Mouse (Mus musculus): ENCODE results near the gene Gm43064. TPM values are rescaled to one million over a fixed set of nuclear protein-coding genes. Genes with fewer than 3 reads are reported as not detected.

The Gm43064 gene
- polyA plus RNA-seq (2017; shearing (Covaris generic)), result not detected

DNA sequence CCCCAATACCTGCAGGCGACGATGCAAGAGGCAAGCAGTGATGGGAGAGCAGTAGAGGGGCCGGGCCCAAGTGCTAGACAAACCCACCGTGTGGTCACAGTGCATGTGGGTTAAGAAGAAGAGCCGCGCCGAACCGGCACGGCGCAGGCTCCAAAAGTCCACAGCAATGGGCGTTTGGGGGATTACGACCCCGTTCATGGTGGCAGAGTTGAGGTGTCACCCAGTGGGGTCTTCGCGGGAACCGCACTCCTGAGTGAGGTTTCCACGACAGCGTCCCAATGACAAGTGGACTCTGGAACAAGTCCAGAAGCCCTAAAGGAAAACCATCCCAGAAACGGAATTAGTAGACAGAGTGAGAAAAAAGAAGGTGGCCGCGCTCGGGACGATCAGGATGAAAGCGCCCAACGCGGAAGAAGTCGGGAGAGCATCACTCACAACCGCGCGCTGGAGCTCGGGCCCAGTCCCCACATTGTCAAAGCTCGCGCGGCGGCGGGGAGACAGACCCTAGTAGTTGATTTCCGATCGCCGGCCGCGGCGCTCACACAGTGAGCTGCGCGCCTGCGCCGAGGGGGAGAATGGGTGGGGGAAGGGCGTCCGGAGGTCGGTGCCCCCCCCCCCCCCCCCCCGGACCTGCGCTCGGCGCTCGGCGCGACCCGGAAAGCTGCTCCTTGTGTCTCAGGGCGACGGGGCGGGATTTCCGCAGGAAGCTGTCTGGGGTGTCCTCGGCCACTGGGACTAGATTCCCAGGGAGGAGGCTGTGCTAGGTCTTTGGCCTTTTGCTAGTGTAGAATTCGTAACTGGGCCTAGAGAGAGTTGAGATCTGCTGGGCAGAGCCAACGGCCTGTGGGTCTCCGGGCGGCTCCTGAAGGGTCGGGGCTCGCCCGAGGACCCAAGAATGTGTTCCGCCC lies at the start of gene Gm43064, which contains the start of the genes Dclre1b and Ap4b1:
Gene Gm43064 (plus strand): TSS at position 683 of the 908 bp plus-strand sequence.
Gene Dclre1b (minus strand): TSS at position 554 of the 908 bp plus-strand sequence.
Gene Ap4b1 (plus strand): TSS at position 630 of the 908 bp plus-strand sequence.

DNA sequence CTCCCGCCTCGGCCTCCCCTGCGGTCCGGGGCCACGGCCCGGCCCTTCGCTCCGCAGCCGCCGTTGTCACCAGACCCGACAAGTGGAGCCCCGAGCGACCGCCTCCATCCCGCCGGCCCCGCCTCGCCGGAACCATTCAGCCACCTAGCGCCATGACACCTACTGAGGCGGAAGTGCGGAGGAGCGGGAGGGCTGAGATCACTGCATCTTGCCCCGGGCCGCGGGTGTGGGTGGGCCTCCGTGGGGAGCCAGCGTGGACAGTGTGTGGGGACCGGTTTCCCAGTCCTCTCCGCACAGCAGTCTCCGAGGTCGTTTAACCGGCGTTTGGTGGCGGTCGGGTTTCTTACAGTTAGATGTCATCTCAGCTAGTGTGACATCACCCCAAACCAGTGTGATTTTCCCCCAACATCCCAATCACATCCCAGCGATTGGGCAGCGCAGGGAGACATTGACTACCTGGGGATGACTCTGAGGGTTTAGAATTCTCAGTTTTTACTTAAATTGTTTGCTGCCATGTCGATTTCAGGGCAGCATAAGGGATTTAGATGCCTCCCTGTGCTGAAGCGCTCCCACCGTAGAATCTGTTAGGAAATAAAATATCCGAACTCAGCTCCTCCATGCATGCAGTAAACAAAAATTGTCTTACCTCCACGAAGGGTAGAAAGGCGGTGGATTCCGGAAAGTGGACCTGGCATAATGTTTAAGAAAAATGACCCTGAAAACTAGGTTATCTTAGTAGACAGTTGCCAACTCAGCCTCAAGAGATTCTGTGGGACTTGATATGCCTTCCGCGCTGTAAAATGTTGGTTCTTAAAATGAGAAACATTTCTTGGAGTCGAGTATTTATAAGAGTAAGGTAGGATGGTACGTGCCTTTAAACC lies 17.9 kb upstream of the Gm43064 start, which contains the start of gene Hipk1:
Gene Hipk1 (minus strand): TSS at position 334 of the 881 bp plus-strand sequence.

DNA sequence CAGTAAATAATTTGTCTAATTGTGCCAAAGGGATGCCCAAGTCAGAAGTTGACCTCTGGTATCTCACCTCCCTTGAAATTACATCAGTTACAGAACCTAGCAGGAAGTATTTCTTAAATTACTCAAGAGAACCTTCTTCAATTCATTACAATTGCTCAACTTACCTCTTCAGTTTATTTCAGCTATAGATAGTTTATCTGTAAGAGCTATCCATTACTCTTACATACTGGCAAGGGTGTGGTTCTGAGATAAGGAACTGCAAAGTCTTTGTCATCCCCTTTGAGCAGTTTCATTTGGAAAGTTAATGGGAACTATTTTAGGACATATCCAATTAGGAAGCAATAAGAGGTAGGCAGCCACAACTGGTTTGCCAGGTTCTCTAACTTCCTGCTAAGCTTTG lies 23.1 kb downstream of the Gm43064 start, which contains the start of gene Bcl2l15:
Gene Bcl2l15 (plus strand): TSS at position 176 of the 400 bp plus-strand sequence.

DNA sequence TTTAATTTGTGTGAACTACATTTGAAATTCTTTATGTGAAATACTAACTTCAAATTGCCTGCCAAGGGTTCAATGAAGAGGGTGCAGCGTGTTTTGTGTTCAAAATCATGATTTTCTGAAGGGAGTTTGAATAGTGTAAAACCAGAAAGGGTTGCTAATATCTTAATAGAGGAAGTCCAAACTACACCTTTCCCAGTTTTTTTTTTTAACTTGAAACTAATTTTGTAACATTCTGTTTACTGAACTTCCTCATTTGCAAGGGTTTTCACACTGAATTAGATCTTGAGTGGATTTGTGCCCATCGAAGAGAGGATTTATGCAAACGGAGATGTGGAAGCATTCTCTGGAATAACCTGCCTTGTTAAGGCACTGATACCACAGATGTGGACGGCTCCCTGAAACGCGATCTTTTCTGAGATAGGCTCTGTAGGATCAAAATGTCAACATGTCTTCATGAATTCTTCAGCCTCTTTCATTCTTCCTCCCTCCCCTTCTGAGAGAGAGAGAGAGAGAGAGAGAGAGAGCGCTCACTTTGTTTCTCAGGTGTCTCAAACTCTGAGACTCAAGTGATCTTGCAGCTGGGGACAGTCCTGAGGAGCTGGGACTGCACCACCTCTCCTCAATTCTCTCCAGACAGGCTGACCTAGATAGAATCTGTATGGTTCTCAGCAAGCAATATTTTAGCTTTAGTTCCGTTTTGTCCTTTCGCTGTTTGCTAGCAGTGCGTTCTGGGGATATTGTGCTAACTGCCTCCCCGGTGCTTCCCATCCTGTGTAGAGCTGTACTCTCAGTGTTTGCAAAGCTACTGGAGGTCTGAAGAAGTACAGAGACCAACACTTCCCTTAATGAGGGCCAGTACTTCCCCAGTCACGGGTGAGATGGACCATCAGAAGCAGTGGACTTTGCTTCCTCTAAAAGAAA lies 49.8 kb downstream of the Gm43064 start, which contains the start of gene Ptpn22:
Gene Ptpn22 (plus strand): TSS at position 915 of the 921 bp plus-strand sequence.

Other genes starting within 250 kb of the Gm43064 start
- gene Syt6, start 234.3 kb upstream of the Gm43064 start, polyA plus RNA-seq (2017; shearing (Covaris generic)), result not detected
- 2.1 TPM for gene Atg4a-ps, start 163.5 kb upstream of the Gm43064 start, polyA plus RNA-seq (2017; shearing (Covaris generic))
- gene Olfml3, start 71.6 kb upstream of the Gm43064 start, polyA plus RNA-seq (2017; shearing (Covaris generic)), result not detected
- gene Gm10964, start 70.2 kb upstream of the Gm43064 start, polyA plus RNA-seq (2017; shearing (Covaris generic)), result not detected
- 75.6 TPM for gene Hipk1, start 18.0 kb upstream of the Gm43064 start, polyA plus RNA-seq (2017; shearing (Covaris generic))
- gene Dclre1b, start 129 bp upstream of the Gm43064 start, polyA plus RNA-seq (2017; shearing (Covaris generic)), result 12.3 TPM
- 19.5 TPM for gene Ap4b1, start 53 bp upstream of the Gm43064 start, polyA plus RNA-seq (2017; shearing (Covaris generic))
- gene Bcl2l15, start 23.0 kb downstream of the Gm43064 start, polyA plus RNA-seq (2017; shearing (Covaris generic)), result 2.3 TPM
- gene Ptpn22, start 50.2 kb downstream of the Gm43064 start, polyA plus RNA-seq (2017; shearing (Covaris generic)), result 917 TPM
- gene Rsbn1, start 104.5 kb downstream of the Gm43064 start, polyA plus RNA-seq (2017; shearing (Covaris generic)), result 48.1 TPM
- gene Phtf1, start 158.5 kb downstream of the Gm43064 start, polyA plus RNA-seq (2017; shearing (Covaris generic)), result 40.0 TPM

Measured in effector memory CD4-positive, alpha-beta T cell, adult 5 months (primary cell).